Mouse (Mus musculus): ENCODE data around the gene Lrrc17. TPM values are rescaled to one million over a fixed set of nuclear protein-coding genes. Genes with fewer than 3 reads are reported as not detected.
A peak's percentile ranks its signal among the peaks of the same experiment; 100 is the strongest.

Lrrc17 gene
- polyA plus RNA-seq, 1 experiment from 2014 or later, result 14.0 TPM

DNA sequence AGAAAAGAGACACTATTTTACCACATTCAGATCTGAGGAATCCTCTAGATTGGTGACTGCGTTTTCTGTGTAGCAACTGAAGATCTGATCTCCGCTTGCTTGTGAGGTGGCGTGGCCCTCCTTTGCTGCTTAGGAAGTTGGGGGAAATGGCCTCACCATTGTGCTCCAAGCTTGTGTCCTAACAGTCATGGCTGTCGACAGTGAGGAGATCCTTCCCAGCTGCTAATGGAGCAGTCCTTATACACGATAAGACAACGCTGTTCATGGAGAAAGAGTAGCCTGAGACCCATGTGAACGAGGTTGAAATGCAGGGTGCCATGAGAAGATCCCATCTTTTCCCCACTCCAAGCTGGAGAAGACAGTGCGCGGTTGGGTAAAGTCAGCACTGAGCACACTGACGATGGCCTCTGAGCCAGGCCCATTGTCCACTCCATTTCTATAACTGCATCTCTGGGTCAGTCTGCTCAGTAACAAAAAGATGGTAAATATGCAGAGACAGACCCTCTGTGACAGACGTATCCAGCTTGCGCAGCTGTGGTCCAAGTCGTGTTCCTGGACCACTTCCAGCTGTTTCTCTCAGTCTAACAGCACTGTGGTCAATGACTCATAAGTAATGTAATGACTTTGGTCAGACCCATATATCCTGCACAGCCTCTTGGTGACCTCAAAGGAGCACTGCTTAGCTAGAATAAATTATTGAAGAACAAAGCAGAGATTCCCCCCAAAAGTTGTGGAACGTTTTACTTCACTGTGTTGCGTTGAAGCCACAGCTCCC, 15.1 kb upstream of the Lrrc17 start:
- H3K4me3 ChIP-seq (ENCODE audit: low read depth, low read length), result no peak overlapping the region
- no peak overlapping the region for H3K27ac ChIP-seq (ENCODE audit: low read depth, low read length)
- H3K4me1 ChIP-seq (ENCODE audit: control insufficient read depth, insufficient read depth, low read length), result peaks cover 7% of the 10 kb centered on the region
- H3K4me2 ChIP-seq, result no peak overlapping the region
- ATAC-seq (ENCODE audit: low FRiP score), result no peak
- H3K27me3 ChIP-seq (ENCODE audit: control insufficient read depth, insufficient read depth, low read length), result no peaks in the 10 kb centered on the region
- no peaks in the 10 kb centered on the region for H3K36me3 ChIP-seq (ENCODE audit: control insufficient read depth, insufficient read depth, low read length)
- DNase-seq (ENCODE audit: low spot score, missing footprints), result peak; percentile 79
- no peak overlapping the region for H3K9ac ChIP-seq (ENCODE audit: low read length)
- 91% methylated on average over 15 of the region's 15 CpGs for WGBS
- H3K9me3 ChIP-seq (ENCODE audit: control insufficient read depth, low read length), result no peaks in the 10 kb centered on the region

DNA sequence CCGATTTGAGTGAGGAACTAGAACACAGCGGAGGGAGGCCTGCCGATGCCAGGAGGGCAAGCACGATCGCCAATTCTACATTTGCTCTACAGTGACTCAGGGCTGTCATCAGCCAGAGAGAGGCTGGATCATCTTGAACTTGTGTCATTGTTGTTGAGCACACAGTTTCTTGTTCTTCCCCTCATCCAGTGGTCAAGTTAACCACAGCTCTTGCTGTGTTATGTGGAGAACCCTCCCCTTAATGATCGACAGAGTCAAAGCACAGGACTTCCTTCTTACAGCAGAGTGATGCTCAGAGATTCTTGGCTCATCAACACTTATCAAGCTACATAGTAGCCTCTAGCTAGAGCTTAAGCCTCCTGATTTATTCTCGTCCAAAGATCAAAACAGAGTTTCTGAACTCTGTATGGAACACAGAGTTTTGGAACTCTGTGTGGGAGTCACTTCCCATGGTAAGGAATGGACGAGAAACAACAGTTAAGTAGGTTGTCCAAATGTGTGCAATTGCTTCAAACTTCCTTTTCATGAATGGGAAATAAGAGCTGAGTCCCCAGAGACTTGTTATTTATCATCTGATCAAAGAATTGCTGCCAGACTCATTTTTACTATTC, 14.1 kb upstream of the Lrrc17 start:
- 94% methylated on average over 8 of the region's 8 CpGs for WGBS
- Histone ChIP-seq H3K4me1 (ENCODE audit: control insufficient read depth, insufficient read depth, low read length) (peaks cover 7% of the 10 kb centered on the region), H3K4me3 (ENCODE audit: low read depth, low read length) (no peak overlapping the region), H3K27ac (ENCODE audit: low read depth, low read length) (no peak overlapping the region), H3K36me3 (ENCODE audit: control insufficient read depth, insufficient read depth, low read length) (no peaks in the 10 kb centered on the region), H3K9ac (ENCODE audit: low read length) (no peak overlapping the region), H3K4me2 (no peak overlapping the region), H3K27me3 (ENCODE audit: control insufficient read depth, insufficient read depth, low read length) (no peaks in the 10 kb centered on the region), H3K9me3 (ENCODE audit: control insufficient read depth, low read length) (no peaks in the 10 kb centered on the region)
- ATAC-seq (ENCODE audit: low FRiP score) (no peak), DNase-seq (ENCODE audit: low spot score, missing footprints) (no peak)

DNA sequence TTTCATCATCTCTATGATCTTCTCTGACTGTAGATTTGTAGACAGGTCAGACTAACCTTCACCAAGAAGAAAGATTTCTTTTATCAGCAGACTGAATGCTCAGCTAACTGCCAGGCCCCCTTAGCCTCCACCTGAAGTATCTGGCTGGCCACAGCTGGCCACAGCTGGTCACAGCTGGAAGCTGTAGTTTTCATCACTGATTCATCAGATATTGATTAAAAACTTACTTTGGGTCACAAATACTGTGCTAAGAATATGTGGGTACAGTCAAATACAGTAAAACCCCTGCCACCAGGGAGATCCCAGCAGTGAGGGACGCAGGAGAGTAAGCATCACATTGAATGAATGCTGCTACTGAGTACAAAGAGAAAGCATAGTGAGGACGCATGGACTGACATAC, 11.2 kb upstream of the Lrrc17 start:
- H3K4me3 ChIP-seq (ENCODE audit: low read depth, low read length), result no peak overlapping the region
- DNase-seq (ENCODE audit: low spot score, missing footprints), result peak; percentile 67
- 84% methylated on average over 2 of the region's 2 CpGs for WGBS
- peaks cover 5% of the 10 kb centered on the region for H3K4me1 ChIP-seq (ENCODE audit: control insufficient read depth, insufficient read depth, low read length)
- H3K27me3 ChIP-seq (ENCODE audit: control insufficient read depth, insufficient read depth, low read length), result no peaks in the 10 kb centered on the region
- H3K36me3 ChIP-seq (ENCODE audit: control insufficient read depth, insufficient read depth, low read length), result no peaks in the 10 kb centered on the region
- H3K9me3 ChIP-seq (ENCODE audit: control insufficient read depth, low read length), result no peaks in the 10 kb centered on the region
- no peak overlapping the region for H3K9ac ChIP-seq (ENCODE audit: low read length)
- no peak overlapping the region for H3K27ac ChIP-seq (ENCODE audit: low read depth, low read length)
- ATAC-seq (ENCODE audit: low FRiP score), result no peak
- H3K4me2 ChIP-seq, result no peak overlapping the region

DNA sequence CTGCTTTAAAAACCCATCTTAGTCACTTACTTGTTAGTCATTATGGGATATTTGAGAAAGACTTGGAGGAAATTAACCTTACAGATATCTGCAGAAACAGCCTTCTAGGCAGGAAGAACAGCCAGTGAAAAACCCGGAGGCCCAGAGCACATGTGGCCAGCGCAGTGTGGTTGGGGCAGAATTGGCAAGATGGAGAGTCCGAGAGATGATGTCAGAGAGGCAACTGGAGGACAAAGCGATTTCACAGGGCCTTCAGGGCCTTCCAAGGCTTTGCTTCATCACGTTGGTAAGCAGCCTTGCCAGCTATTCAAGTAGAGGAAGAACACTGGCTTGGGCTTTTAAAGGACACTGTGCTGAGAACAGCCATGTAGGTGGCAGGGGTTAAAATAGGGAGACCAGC, 10.4 kb upstream of the Lrrc17 start:
- Histone ChIP-seq H3K9ac (ENCODE audit: low read length) (no peak overlapping the region), H3K9me3 (ENCODE audit: control insufficient read depth, low read length) (no peaks in the 10 kb centered on the region), H3K36me3 (ENCODE audit: control insufficient read depth, insufficient read depth, low read length) (no peaks in the 10 kb centered on the region), H3K4me3 (ENCODE audit: low read depth, low read length) (no peak overlapping the region), H3K4me1 (ENCODE audit: control insufficient read depth, insufficient read depth, low read length) (no peaks in the 10 kb centered on the region), H3K27me3 (ENCODE audit: control insufficient read depth, insufficient read depth, low read length) (no peaks in the 10 kb centered on the region), H3K4me2 (no peak overlapping the region), H3K27ac (ENCODE audit: low read depth, low read length) (no peak overlapping the region)
- DNase-seq (ENCODE audit: low spot score, missing footprints) (peak; percentile 45), ATAC-seq (ENCODE audit: low FRiP score) (no peak)
- 88% methylated on average over 5 of the region's 5 CpGs for WGBS

DNA sequence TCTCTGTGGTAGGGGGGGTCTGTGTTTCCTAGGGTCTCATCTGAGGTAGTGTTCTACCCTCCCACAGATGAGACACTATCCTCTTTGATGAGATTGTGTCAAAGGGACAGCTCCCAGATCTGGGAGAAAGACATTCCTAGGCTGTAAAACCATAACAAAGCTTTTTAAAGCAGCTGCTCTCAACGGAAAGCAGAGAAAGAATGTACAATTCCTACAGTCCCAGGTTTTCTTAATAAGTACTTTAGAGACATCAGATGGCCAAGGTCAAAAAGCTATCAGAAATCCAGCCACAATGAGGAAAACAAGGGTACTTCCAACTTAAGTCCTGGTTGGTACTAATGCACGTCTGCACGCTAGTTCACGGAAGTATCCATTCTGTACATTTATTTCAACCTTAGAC, 1.1 kb upstream of the Lrrc17 start:
- Histone ChIP-seq H3K27me3 (ENCODE audit: control insufficient read depth, insufficient read depth, low read length) (no peaks in the 10 kb centered on the region), H3K4me2 (no peak overlapping the region), H3K27ac (ENCODE audit: low read depth, low read length) (no peak overlapping the region), H3K4me1 (ENCODE audit: control insufficient read depth, insufficient read depth, low read length) (no peaks in the 10 kb centered on the region; the same call in none of the 2 replicates), H3K36me3 (ENCODE audit: control insufficient read depth, insufficient read depth, low read length) (no peaks in the 10 kb centered on the region), H3K9ac (ENCODE audit: low read length) (no peak overlapping the region), H3K9me3 (ENCODE audit: control insufficient read depth, low read length) (no peaks in the 10 kb centered on the region), H3K4me3 (ENCODE audit: low read depth, low read length) (no peak overlapping the region)
- WGBS, result 77% methylated on average over 4 of the region's 4 CpGs
- no peak for DNase-seq (ENCODE audit: low spot score, missing footprints)
- no peak for ATAC-seq (ENCODE audit: low FRiP score)

DNA sequence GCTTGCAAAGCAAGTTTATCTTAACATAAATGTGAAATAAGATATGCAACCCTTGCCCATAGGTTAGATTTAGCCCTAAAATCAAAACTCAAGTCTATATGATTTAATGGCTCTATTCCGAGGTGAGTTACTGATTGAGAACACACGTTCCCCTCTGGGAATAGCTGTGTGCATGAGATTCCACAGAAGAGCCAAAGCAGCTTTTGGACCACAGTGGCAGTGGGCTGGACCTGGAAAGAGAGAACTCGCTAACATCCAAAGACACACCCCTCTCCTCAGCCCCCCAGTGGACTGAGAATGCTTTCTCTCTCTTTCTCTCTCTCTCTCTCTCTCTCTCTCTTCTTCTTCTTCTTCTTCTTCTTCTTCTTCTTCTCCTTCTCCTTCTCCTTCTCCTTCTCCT, 1.5 kb downstream of the Lrrc17 start:
- DNase-seq (ENCODE audit: low spot score, missing footprints), result no peak
- Histone ChIP-seq H3K27ac (ENCODE audit: low read depth, low read length) (no peak overlapping the region), H3K4me2 (no peak overlapping the region), H3K4me3 (ENCODE audit: low read depth, low read length) (no peak overlapping the region), H3K9ac (ENCODE audit: low read length) (no peak overlapping the region), H3K9me3 (ENCODE audit: control insufficient read depth, low read length) (no peaks in the 10 kb centered on the region), H3K36me3 (ENCODE audit: control insufficient read depth, insufficient read depth, low read length) (no peaks in the 10 kb centered on the region), H3K4me1 (ENCODE audit: control insufficient read depth, insufficient read depth, low read length) (no peaks in the 10 kb centered on the region; the same call in none of the 2 replicates), H3K27me3 (ENCODE audit: control insufficient read depth, insufficient read depth, low read length) (no peaks in the 10 kb centered on the region)
- 76% methylated on average over 3 of the region's 3 CpGs for WGBS
- no peak for ATAC-seq (ENCODE audit: low FRiP score)

DNA sequence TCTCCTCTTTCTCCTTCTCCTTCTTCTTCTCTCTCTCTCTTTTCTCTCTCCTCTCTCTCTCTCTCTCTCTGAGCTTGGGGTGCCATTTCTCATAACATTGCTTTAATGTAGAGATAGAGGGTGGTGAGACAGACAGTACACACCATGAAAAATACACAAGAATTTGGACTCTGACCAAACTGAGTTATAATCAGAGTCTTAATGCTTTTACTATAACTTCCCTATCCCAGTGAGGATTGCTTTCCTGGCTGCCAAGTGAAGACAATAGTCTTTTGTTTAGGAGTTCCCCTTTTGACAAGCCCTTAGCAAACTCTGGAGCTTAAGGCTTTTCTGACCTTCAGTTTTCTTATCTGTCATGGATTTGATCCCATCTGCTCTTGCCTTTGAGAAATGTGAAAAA, 1.9 kb downstream of the Lrrc17 start:
- Histone ChIP-seq H3K27ac (ENCODE audit: low read depth, low read length) (no peak overlapping the region), H3K9me3 (ENCODE audit: control insufficient read depth, low read length) (no peaks in the 10 kb centered on the region), H3K36me3 (ENCODE audit: control insufficient read depth, insufficient read depth, low read length) (no peaks in the 10 kb centered on the region), H3K9ac (ENCODE audit: low read length) (no peak overlapping the region), H3K4me3 (ENCODE audit: low read depth, low read length) (no peak overlapping the region), H3K27me3 (ENCODE audit: control insufficient read depth, insufficient read depth, low read length) (no peaks in the 10 kb centered on the region), H3K4me1 (ENCODE audit: control insufficient read depth, insufficient read depth, low read length) (no peaks in the 10 kb centered on the region; the same call in none of the 2 replicates), H3K4me2 (no peak overlapping the region)
- no peak for ATAC-seq (ENCODE audit: low FRiP score)
- DNase-seq (ENCODE audit: low spot score, missing footprints), result no peak

DNA sequence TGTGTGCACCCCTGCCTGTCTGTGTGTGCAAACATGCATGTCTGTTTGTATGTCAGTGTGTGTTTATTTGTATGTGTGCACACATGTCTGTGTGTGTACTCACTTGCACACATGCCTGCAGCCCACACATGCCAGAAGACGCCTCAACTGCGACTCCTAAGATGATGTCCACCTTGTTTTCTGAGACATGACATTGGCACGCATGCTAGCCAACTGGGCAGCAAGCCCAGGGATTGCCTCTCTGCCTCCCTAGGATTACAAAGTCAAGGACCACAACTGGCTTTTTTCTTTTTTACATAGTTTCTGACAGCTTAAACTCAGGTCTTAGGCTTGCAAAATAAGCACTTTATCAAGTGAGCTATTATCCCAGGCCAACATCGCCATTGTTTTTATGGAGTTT, 2.4 kb downstream of the Lrrc17 start:
- 88% methylated on average over 4 of the region's 4 CpGs for WGBS
- Histone ChIP-seq H3K4me3 (ENCODE audit: low read depth, low read length) (no peak overlapping the region), H3K36me3 (ENCODE audit: control insufficient read depth, insufficient read depth, low read length) (no peaks in the 10 kb centered on the region), H3K9me3 (ENCODE audit: control insufficient read depth, low read length) (no peaks in the 10 kb centered on the region), H3K4me1 (ENCODE audit: control insufficient read depth, insufficient read depth, low read length) (no peaks in the 10 kb centered on the region; the same call in none of the 2 replicates), H3K4me2 (no peak overlapping the region), H3K27me3 (ENCODE audit: control insufficient read depth, insufficient read depth, low read length) (no peaks in the 10 kb centered on the region), H3K9ac (ENCODE audit: low read length) (no peak overlapping the region), H3K27ac (ENCODE audit: low read depth, low read length) (no peak overlapping the region)
- DNase-seq (ENCODE audit: low spot score, missing footprints), result peak; percentile 39
- ATAC-seq (ENCODE audit: low FRiP score), result no peak

DNA sequence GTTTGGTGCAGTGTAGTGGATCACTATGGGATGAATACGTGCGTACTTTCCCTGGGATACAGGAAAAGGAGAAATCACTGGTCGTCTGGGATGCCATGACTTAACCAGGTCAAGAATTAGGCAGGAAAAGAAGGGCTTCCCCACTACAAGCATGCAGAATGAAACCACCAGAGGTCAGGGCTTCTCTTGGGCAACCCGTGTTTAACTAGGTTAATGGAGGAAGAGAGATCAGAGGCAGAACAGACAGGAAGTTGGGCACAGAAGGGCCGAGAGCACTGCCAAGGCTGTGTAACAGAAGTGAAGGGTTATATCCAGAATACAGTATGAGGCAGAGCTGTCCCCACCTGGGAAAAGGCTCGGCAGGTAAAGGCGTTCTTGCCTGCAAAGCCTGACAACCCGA, 3.6 kb downstream of the Lrrc17 start:
- Histone ChIP-seq H3K27me3 (ENCODE audit: control insufficient read depth, insufficient read depth, low read length) (no peaks in the 10 kb centered on the region), H3K27ac (ENCODE audit: low read depth, low read length) (no peak overlapping the region), H3K4me2 (no peak overlapping the region), H3K4me3 (ENCODE audit: low read depth, low read length) (no peak overlapping the region), H3K9ac (ENCODE audit: low read length) (no peak overlapping the region), H3K36me3 (ENCODE audit: control insufficient read depth, insufficient read depth, low read length) (no peaks in the 10 kb centered on the region), H3K4me1 (ENCODE audit: control insufficient read depth, insufficient read depth, low read length) (no peaks in the 10 kb centered on the region; the same call in none of the 2 replicates), H3K9me3 (ENCODE audit: control insufficient read depth, low read length) (no peaks in the 10 kb centered on the region)
- WGBS, result 88% methylated on average over 8 of the region's 8 CpGs
- DNase-seq (ENCODE audit: low spot score, missing footprints) (no peak), ATAC-seq (ENCODE audit: low FRiP score) (no peak)

Data from midbrain, embryonic 11.5 days (tissue).